Mouse (Mus musculus): Measurements from ENCODE around the gene Pank4.

Gene Pank4

GRCm38 (mm10) chr4:155014244-155014643 lies 50.3 kb downstream of the Pank4 start:
- no peak for DNase-seq (ENCODE audit: low read depth)

GRCm38 (mm10) chr4:155014791-155015190 lies 50.9 kb downstream of the Pank4 start:
- DNase-seq (ENCODE audit: low read depth), result no peak

GRCm38 (mm10) chr4:155015550-155015949 lies 51.6 kb downstream of the Pank4 start:
- no peak for DNase-seq (ENCODE audit: low read depth)

- DNase-seq (ENCODE audit: low read depth), result no peak
Measured at GRCm38 (mm10) chr4:155016807-155017206, 52.9 kb downstream of the Pank4 start.

- DNase-seq (ENCODE audit: low read depth), result no peak
Measured at GRCm38 (mm10) chr4:155017253-155017878, 53.4 kb downstream of the Pank4 start.

- DNase-seq (ENCODE audit: low read depth), result no peak
Measured at GRCm38 (mm10) chr4:155018066-155018465, 54.1 kb downstream of the Pank4 start.

GRCm38 (mm10) chr4:155018601-155019335 lies 54.8 kb downstream of the Pank4 start:
- DNase-seq (ENCODE audit: low read depth), result peak; percentile 25

GRCm38 (mm10) chr4:155019336-155019847 lies 55.5 kb downstream of the Pank4 start:
- DNase-seq (ENCODE audit: low read depth), result no peak

- no peak for DNase-seq (ENCODE audit: low read depth)
Measured at GRCm38 (mm10) chr4:155020141-155020540, 56.2 kb downstream of the Pank4 start.

- no peak for DNase-seq (ENCODE audit: low read depth)
Measured at GRCm38 (mm10) chr4:155020813-155021212, 56.9 kb downstream of the Pank4 start.

- DNase-seq (ENCODE audit: low read depth), result no peak
Measured at GRCm38 (mm10) chr4:155022228-155022855, 58.4 kb downstream of the Pank4 start.

- no peak for DNase-seq (ENCODE audit: low read depth)
Measured at GRCm38 (mm10) chr4:155024170-155025010, 60.5 kb downstream of the Pank4 start.
